Mouse (Mus musculus) embryonic facial prominence, embryonic 14.5 days (tissue): ENCODE results near the gene Sdk2. TPM values are rescaled to one million over a fixed set of nuclear protein-coding genes. Genes with fewer than 3 reads are reported as not detected.

ENCODE experiments used
- ATAC-seq: fragments of 200-750 bp; cut with Nextera tagmentation; 2 replicates; pipeline ENCODE4 v1.8.0; 2017; ENCODE audit warnings: low read depth, moderate number of reproducible peaks, moderate TSS enrichment
- DNase-seq: peaks from one replicate; pipeline ENCODE4 v3.0.0-alpha.2; 2015; ENCODE audit warnings: low spot score
- H3K27ac ChIP-seq: fragments of 300-500 bp; sonication (generic); replicated peaks from 2 replicates; pipeline ENCODE4 v1.5.1; 2014; ENCODE audit warnings: low read depth, mild to moderate bottlenecking, low read length, moderate library complexity
- H3K27me3 ChIP-seq: fragments of 300-500 bp; sonication (generic); replicated peaks from 2 replicates; pipeline ENCODE4 v1.6.1; 2014; ENCODE audit warnings: low read length; ENCODE audit not compliant: control insufficient read depth, insufficient read depth
- H3K36me3 ChIP-seq: fragments of 300-500 bp; sonication (generic); 2 replicates; pipeline ENCODE4 v1.6.1; 2014; ENCODE audit warnings: low read length, mixed read lengths; ENCODE audit not compliant: control insufficient read depth, insufficient read depth
- H3K4me1 ChIP-seq: fragments of 300-500 bp; sonication (generic); 2 replicates; pipeline ENCODE4 v1.6.1; 2014; ENCODE audit warnings: antibody characterized with exemption, low read length; ENCODE audit not compliant: control insufficient read depth, insufficient read depth
- H3K4me2 ChIP-seq: fragments of 300-500 bp; sonication (generic); 2 replicates; pipeline ENCODE4 v1.6.1; 2014; ENCODE audit warnings: low read depth, mild to moderate bottlenecking, low read length, moderate library complexity, mixed read lengths
- H3K4me3 ChIP-seq: fragments of 300-500 bp; sonication (generic); 2 replicates; pipeline ENCODE4 v1.5.1; 2014; ENCODE audit warnings: low read depth, mild to moderate bottlenecking, low read length
- H3K9ac ChIP-seq: fragments of 300-500 bp; sonication (generic); 2 replicates; pipeline ENCODE4 v1.6.1; 2014; ENCODE audit warnings: low read depth, mild to moderate bottlenecking, low read length, moderate library complexity, mixed read lengths
- H3K9me3 ChIP-seq: fragments of 300-500 bp; sonication (generic); 2 replicates; pipeline ENCODE4 v1.6.1; 2016; ENCODE audit warnings: low read length; ENCODE audit not compliant: control insufficient read depth
- WGBS: fragments of 180-500 bp; shearing (Covaris S2); extraction: QIAGEN DNeasy Blood & Tissue Kit; methylation state at CpG from one replicate; pipeline ENCODE4 v1.1.7; 2014; 5-methylcytosine and 5-hydroxymethylcytosine counted together
- polyA plus RNA-seq: library from polyadenylated mRNA; unstranded; fragments of >200 nt; fragmentation: Nextera tagmentation; extraction: Ambion mirVana; gene quantifications from 2 replicates; pipeline ENCODE4 v1.2.1, GENCODE M21; 2014

Gene Sdk2
- polyA plus RNA-seq, 1 experiment from 2014 or later: 6.3 TPM

DNA sequence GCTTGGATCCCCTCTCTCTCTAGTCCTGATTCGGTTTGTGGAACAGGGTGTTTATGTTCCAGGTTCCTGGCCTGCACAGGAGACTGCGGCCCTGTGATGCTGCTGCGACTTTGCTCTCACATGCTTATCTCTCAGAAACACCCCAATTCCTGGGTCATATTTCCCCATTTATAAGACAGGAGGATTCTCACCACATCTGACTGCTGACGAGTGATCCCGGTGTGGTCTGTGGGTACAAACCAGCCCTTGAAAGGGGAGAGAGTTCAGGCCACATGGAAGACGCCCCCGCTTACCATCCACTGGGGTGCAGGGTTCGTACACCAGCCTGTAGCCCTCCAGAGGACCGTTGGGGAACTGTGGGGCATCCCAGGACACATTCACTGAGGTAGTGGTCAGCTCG, 260.9 kb downstream of the Sdk2 start:
- Histone ChIP-seq H3K27me3 (no peaks in the 10 kb centered on the region), H3K9ac (no peak overlapping the region), H3K4me3 (no peak overlapping the region), H3K27ac (no peak overlapping the region), H3K36me3 (0 out of 2 replicates have a peak, but pooled peaks cover 8% of the 10 kb centered on the region), H3K9me3 (no peaks in the 10 kb centered on the region), H3K4me1 (peaks cover 8% of the 10 kb centered on the region; the same call in 1 of the 2 replicates), H3K4me2 (no peak overlapping the region)
- DNase-seq: no peak
- 65% methylated on average over 10 of the region's 10 CpGs for WGBS
- no peak for ATAC-seq

DNA sequence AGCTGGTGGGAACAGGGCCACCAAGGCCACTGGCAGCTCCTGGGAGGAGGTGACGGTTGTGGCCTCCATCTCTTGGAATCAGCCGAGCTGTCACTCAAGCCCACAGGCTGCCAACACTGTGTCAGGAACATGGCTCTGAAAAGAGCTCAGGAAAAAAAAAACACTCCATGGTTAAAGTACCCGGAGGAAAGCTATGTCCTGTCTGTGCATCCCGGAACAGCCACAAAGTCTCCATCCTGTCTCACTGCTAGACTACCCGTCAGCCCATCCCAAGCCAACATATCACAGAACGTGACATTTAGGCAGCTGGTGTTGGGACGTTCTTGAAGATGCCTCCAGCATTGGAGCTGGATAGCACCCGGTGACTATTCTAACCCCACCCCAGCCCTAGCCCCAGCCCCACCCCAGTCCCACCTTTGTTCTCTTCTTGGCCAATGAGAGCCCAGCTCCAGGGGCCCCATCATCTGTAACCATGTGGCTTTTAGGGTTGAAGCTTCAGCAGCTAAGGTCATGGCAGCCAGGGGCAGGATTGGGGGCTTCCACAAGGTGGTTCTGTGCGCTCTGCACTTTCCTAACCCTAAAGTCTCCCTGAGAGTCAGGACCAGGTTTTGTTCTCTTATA, 263.4 kb downstream of the Sdk2 start:
- Histone ChIP-seq H3K27me3 (no peaks in the 10 kb centered on the region), H3K9ac (no peak overlapping the region), H3K4me1 (no peaks in the 10 kb centered on the region), H3K27ac (no peak overlapping the region), H3K9me3 (no peaks in the 10 kb centered on the region), H3K36me3 (0 out of 2 replicates have a peak, but pooled peaks cover 8% of the 10 kb centered on the region), H3K4me3 (no peak overlapping the region), H3K4me2 (no peak overlapping the region)
- 67% methylated on average over 9 of the region's 9 CpGs for WGBS
- no peak for DNase-seq
- ATAC-seq: no peak

DNA sequence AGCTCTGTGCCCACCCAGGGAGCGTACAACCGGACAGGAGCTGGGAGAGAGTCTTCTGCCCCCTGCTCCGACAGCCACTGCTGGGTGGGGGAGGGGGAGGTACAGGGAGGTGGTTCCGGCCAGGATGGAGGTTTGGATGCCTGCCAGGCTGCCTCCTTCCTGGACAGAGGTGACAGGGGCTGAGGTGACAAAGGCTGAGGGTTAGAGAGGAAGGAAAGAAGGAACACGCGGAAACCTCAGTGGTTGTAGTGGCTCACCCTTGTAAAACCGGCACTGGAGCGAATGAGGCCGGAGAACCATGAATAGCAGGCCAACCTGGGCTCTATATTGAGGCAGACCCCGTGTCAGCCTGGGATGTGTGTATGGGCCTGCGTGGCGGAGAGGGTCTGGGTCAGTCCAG, 264.4 kb downstream of the Sdk2 start:
- Histone ChIP-seq H3K4me2 (no peak overlapping the region), H3K9ac (no peak overlapping the region), H3K4me1 (peaks cover 6% of the 10 kb centered on the region), H3K9me3 (no peaks in the 10 kb centered on the region), H3K4me3 (no peak overlapping the region), H3K27me3 (no peaks in the 10 kb centered on the region), H3K27ac (no peak overlapping the region), H3K36me3 (0 out of 2 replicates have a peak, but pooled peaks cover 8% of the 10 kb centered on the region)
- DNase-seq (no peak), ATAC-seq (no peak)
- WGBS: 65% methylated on average over 12 of the region's 12 CpGs

DNA sequence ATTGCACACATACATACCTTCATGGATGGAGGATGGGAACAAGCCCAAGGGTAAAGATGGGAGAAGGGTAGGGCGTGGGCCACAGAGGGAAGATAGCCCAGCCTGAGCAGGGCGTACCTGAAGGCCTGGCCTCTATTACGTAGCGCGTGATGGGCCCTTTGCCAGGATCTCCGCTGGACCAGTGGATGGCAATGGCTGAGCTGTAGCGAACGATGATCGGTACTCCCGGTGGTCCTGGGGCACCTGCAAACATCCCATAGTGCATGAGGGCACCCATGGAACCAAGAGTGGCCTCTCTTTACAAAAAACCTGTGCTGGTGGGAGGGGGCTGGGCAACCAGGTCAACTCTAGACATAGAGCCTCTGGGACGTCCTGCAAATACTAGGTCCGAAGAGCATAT, 266.8 kb downstream of the Sdk2 start:
- Histone ChIP-seq H3K9me3 (no peaks in the 10 kb centered on the region), H3K9ac (no peak overlapping the region), H3K4me3 (no peak overlapping the region), H3K27ac (no peak overlapping the region), H3K4me1 (peaks cover 14% of the 10 kb centered on the region), H3K36me3 (0 out of 2 replicates have a peak, but pooled peaks cover 7% of the 10 kb centered on the region), H3K4me2 (no peak overlapping the region), H3K27me3 (no peaks in the 10 kb centered on the region)
- DNase-seq: no peak
- ATAC-seq: no peak
- 93% methylated on average over 12 of the region's 12 CpGs for WGBS

DNA sequence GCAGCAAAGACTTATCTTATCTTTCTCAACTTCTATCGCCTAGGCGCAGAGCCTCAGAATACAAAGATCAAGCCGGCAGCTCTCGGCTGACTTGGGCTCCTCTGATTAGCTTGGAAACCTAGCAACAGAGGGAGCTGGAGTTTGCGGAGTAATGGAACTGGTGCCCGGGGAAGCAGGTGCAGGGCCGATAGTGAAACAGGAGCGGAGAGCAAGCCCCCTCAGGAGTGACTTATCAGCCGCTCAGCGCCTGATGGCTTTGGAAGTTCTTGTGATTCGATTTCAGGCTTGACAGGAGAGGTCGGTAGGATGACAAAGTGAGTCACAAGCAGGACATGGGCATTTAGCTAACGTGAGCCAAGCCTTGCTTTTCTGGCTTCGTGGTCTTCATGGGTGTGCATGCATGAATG, 267.8 kb downstream of the Sdk2 start:
- Histone ChIP-seq H3K9me3 (no peaks in the 10 kb centered on the region), H3K4me3 (no peak overlapping the region), H3K27me3 (no peaks in the 10 kb centered on the region), H3K36me3 (no peaks in the 10 kb centered on the region), H3K9ac (no peak overlapping the region), H3K4me2 (no peak overlapping the region), H3K27ac (no peak overlapping the region), H3K4me1 (peaks cover 14% of the 10 kb centered on the region)
- DNase-seq (no peak), ATAC-seq (no peak)
- 81% methylated on average over 14 of the region's 14 CpGs for WGBS

DNA sequence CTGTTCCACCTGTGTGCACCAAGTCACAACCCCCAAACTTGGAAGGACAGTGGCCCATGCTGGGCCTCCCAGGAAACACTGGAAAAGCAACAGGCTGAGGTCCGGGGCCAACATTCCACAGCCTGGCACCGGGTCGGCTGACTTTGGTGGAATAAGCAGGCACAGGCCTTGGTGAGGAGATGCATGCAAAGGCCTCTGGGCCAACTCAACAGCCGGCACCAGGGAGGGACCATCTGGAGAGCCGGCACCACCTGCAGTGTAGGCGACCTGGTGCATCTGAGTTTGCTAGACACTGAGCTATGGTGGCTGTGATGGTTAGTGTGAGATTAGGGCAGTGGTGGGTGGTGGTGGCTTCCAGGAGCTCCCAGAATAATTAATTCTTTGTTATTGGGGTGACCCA, 268.8 kb downstream of the Sdk2 start:
- ATAC-seq: no peak
- Histone ChIP-seq H3K9ac (no peak overlapping the region), H3K27ac (no peak overlapping the region)

DNA sequence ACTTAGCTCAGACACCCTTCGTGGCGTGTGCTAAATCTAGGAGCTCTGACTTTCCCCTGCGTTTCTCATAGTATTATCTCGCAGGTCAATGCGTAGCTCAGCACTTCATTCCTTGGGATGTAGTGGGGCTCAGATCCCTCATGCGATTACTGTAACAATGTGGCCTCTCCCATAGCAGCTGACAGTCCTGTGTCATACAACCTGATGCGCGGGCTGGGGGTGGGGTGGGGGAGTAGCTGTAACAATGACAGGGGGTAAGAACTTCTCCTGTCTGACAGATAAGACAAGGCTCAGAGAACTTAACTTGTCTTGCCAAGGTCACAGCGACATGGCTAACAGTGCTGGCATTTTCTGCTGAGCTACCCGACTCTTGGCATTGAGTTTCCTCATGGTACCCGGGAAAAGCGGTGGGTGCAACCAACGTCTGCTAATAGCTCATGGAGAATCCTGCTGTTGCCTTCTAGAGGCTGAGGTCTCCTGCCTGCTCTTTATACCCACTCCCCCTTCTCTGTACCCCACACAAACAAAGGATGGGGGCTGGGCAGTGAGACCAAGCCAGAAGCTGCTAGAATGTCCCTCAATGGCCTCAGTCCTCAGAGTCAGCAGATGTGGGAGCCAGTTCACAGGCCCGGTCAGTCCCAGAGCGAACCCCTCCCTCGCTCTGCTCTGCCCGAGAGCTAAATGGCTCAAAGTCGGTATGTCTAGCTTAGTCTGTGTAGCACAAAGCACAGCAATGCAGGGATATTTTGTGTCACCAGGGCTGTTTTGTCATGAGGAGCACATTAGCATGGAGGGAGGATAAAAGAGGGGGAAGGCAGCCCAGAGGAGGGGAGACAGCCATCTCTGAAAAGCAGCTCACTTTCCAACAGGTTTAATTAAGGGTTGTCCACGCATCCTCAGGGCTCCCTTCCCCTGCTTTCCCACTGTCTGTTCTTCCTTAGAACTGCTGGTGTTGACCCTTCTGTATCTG, 269.5 kb downstream of the Sdk2 start:
- H3K27ac ChIP-seq: 0 out of 2 replicates have a peak overlapping the region, but pooled peaks have one; percentile 28
- H3K27me3 ChIP-seq: no peaks in the 10 kb centered on the region
- H3K9ac ChIP-seq: no peak overlapping the region
- 56% methylated on average over 19 of the region's 19 CpGs for WGBS
- no peak overlapping the region for H3K4me2 ChIP-seq
- DNase-seq (no peak), ATAC-seq (no peak; the same call in 1 of the 2 replicates)
- H3K4me1 ChIP-seq: peaks cover 16% of the 10 kb centered on the region
- no peaks in the 10 kb centered on the region for H3K9me3 ChIP-seq
- no peaks in the 10 kb centered on the region for H3K36me3 ChIP-seq
- no peak overlapping the region for H3K4me3 ChIP-seq

More for the DNA sequence above, 268.8 kb downstream of the Sdk2 start:
- Histone ChIP-seq H3K9me3 (no peaks in the 10 kb centered on the region), H3K36me3 (no peaks in the 10 kb centered on the region), H3K4me2 (no peak overlapping the region), H3K27me3 (no peaks in the 10 kb centered on the region), H3K4me3 (no peak overlapping the region), H3K4me1 (peaks cover 14% of the 10 kb centered on the region)
- WGBS: 67% methylated on average over 6 of the region's 6 CpGs
- no peak for DNase-seq

DNA sequence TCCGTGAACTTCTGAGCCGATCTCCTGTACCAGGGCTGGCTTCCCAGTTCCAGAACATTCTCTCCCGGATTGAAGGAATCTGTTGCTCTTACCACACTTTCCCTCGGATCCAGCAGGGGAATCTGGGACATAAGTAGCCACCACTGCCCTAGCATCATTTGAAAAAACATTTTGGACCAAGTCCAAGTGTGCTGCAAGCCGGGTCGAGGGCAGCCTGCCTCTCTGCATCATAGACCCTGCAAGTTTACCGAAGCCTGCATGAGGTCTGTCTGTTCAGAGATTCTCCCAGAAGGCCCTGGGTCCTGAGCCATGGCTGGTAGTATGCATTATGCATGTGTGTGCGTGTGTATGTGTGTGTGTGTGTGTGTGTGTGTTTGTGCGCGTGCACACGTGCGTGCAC, 271.0 kb downstream of the Sdk2 start:
- Histone ChIP-seq H3K4me1 (peaks cover 30% of the 10 kb centered on the region), H3K27me3 (no peaks in the 10 kb centered on the region), H3K27ac (no peak overlapping the region), H3K4me3 (no peak overlapping the region), H3K9me3 (no peaks in the 10 kb centered on the region), H3K9ac (no peak overlapping the region), H3K36me3 (no peaks in the 10 kb centered on the region), H3K4me2 (no peak overlapping the region)
- ATAC-seq (no peak), DNase-seq (no peak)
- WGBS: 78% methylated on average over 12 of the region's 12 CpGs
